Mouse (Mus musculus) bone marrow, adult 2 months (tissue): ENCODE data around the gene Sgms1. TPM values are rescaled to one million over a fixed set of nuclear protein-coding genes. Genes with fewer than 3 reads are reported as not detected.
"Not testable (repeated sequence)": the region's sequence is repeated elsewhere in the genome, so short reads cannot be mapped to it uniquely, and the experiment has no call there.

ENCODE experiments used
- H3K27ac ChIP-seq: fragments of 200-500 bp; 2 replicates; pipeline ENCODE4 v1.5.1; 2012; ENCODE audit warnings: low read depth, mild to moderate bottlenecking, control low read depth, inconsistent platforms, low read length; ENCODE audit not compliant: control insufficient read depth, poor library complexity, insufficient read depth
- H3K4me1 ChIP-seq: fragments of 200-500 bp; 2 replicates; pipeline ENCODE4 v1.6.1; 2011; ENCODE audit warnings: low read length; ENCODE audit not compliant: control insufficient read depth, insufficient read depth
- H3K4me3 ChIP-seq: fragments of 200-500 bp; replicated peaks from 2 replicates; pipeline ENCODE3; 2011; ENCODE audit warnings: mild to moderate bottlenecking, low read depth, low read length, control low read depth; ENCODE audit not compliant: control insufficient read depth
- CTCF ChIP-seq: fragments of 200-500 bp; IDR thresholded peaks from 2 replicates; pipeline ENCODE4 v1.5.1; 2011; ENCODE audit warnings: low read length, control low read depth; ENCODE audit not compliant: control insufficient read depth, insufficient read depth
- POLR2A ChIP-seq: fragments of 200-500 bp; IDR thresholded peaks from 2 replicates; pipeline ENCODE4 v1.6.1; 2011; ENCODE audit warnings: low read depth, mild to moderate bottlenecking, control low read depth, low read length, borderline replicate concordance; ENCODE audit not compliant: control insufficient read depth
- WGBS: fragments of 180-500 bp; shearing (Covaris S2); methylation state at CpG from one replicate; pipeline ENCODE4 v1.1.7; 2018; 5-methylcytosine and 5-hydroxymethylcytosine counted together
- polyA plus RNA-seq: library from polyadenylated mRNA; stranded (reverse); fragments of >200 nt; gene quantifications from 2 replicates; pipeline ENCODE4 v1.2.4, GENCODE M21; 2011; ENCODE audit warnings: low replicate concordance; ENCODE audit not compliant: missing spikeins, insufficient read depth, insufficient read length

Sgms1 gene
- polyA plus RNA-seq, 1 experiment: 19.7 TPM

GRCm38 (mm10) chr19:32090804-32091203 lies 298.7 kb downstream of the Sgms1 start:
- WGBS: 66% methylated on average over 4 of the region's 4 CpGs
- TF ChIP-seq CTCF: no peak
- TF ChIP-seq POLR2A: no peak

GRCm38 (mm10) chr19:32088570-32088969 lies 300.9 kb downstream of the Sgms1 start:
- H3K4me3 ChIP-seq: no peak overlapping the region
- WGBS: 86% methylated on average over 1 of the region's 1 CpGs
- H3K27ac ChIP-seq: no peak overlapping the region
- TF ChIP-seq CTCF: no peak
- TF ChIP-seq POLR2A: no peak
- H3K4me1 ChIP-seq: no peaks in the 10 kb centered on the region; the same call in 1 of the 2 replicates

More at GRCm38 (mm10) chr19:32090804-32091203, 298.7 kb downstream of the Sgms1 start:
- H3K4me1 ChIP-seq: no peaks in the 10 kb centered on the region; the same call in 1 of the 2 replicates
- H3K4me3 ChIP-seq: no peak overlapping the region
- H3K27ac ChIP-seq: no peak overlapping the region

- WGBS: 63% methylated on average over 6 of the region's 6 CpGs
Measured at GRCm38 (mm10) chr19:32087736-32088470, 301.6 kb downstream of the Sgms1 start.

GRCm38 (mm10) chr19:32084813-32085212 lies 304.7 kb downstream of the Sgms1 start:
- WGBS: 61% methylated on average over 1 of the region's 1 CpGs
- H3K4me1 ChIP-seq, H3K27ac ChIP-seq, H3K4me3 ChIP-seq: not testable (repeated sequence)

More at GRCm38 (mm10) chr19:32087736-32088470, 301.6 kb downstream of the Sgms1 start:
- H3K4me1 ChIP-seq: no peaks in the 10 kb centered on the region; the same call in 1 of the 2 replicates
- no peak overlapping the region for H3K4me3 ChIP-seq
- no peak overlapping the region for H3K27ac ChIP-seq
- TF ChIP-seq POLR2A (no peak), CTCF (no peak)

Other genes starting within 250 kb of the Sgms1 start
- gene Rpl9-ps6, start 76.9 kb upstream of the Sgms1 start, polyA plus RNA-seq: 920 and 2,064 TPM in 2 replicates
- gene Minpp1, start 96.1 kb upstream of the Sgms1 start, polyA plus RNA-seq: 30.4 and 51.5 TPM in 2 replicates
- gene Papss2, start 206.1 kb upstream of the Sgms1 start, polyA plus RNA-seq: 1.4 and 4.3 TPM in 2 replicates